Mouse (Mus musculus) heart, embryonic 11.5 days (tissue): ENCODE results near the gene Cdc42bpa. TPM values are rescaled to one million over a fixed set of nuclear protein-coding genes. Genes with fewer than 3 reads are reported as not detected.
"Not testable (repeated sequence)": the region's sequence is repeated elsewhere in the genome, so short reads cannot be mapped to it uniquely, and the experiment has no call there.

ENCODE experiments used
- ATAC-seq: fragments of 200-750 bp; cut with Nextera tagmentation; replicated peaks from 2 replicates; pipeline ENCODE4 v1.8.0; 2017; ENCODE audit warnings: moderate library complexity; ENCODE audit not compliant: insufficient number of reproducible peaks, low FRiP score, low TSS enrichment
- H3K27ac ChIP-seq: fragments of 300-500 bp; sonication (generic); 2 replicates; pipeline ENCODE4 v1.5.1; 2014; ENCODE audit warnings: mild to moderate bottlenecking, low read depth, low read length
- H3K27me3 ChIP-seq: fragments of 300-500 bp; sonication (generic); 2 replicates; pipeline ENCODE4 v1.6.1; 2014; ENCODE audit warnings: mild to moderate bottlenecking, low read length, mixed read lengths; ENCODE audit not compliant: control insufficient read depth, insufficient read depth
- H3K36me3 ChIP-seq: fragments of 300-500 bp; sonication (generic); 2 replicates; pipeline ENCODE4 v1.6.1; 2014; ENCODE audit warnings: mild to moderate bottlenecking, low read length, moderate library complexity, mixed read lengths; ENCODE audit not compliant: control insufficient read depth, insufficient read depth
- H3K4me1 ChIP-seq: fragments of 300-500 bp; sonication (generic); 2 replicates; pipeline ENCODE4 v1.6.1; 2014; ENCODE audit warnings: low read length; ENCODE audit not compliant: control insufficient read depth, insufficient read depth
- H3K4me2 ChIP-seq: fragments of 300-500 bp; sonication (generic); 2 replicates; pipeline ENCODE4 v1.6.1; 2014; ENCODE audit warnings: mild to moderate bottlenecking, moderate library complexity
- H3K4me3 ChIP-seq: fragments of 300-500 bp; sonication (generic); 2 replicates; pipeline ENCODE4 v1.5.1; 2014; ENCODE audit warnings: low read depth, low read length
- H3K9ac ChIP-seq: fragments of 300-500 bp; sonication (generic); 2 replicates; pipeline ENCODE4 v1.6.1; 2014; ENCODE audit warnings: mild to moderate bottlenecking, low read depth, low read length, moderate library complexity
- H3K9me3 ChIP-seq: fragments of 300-500 bp; sonication (generic); replicated peaks from 2 replicates; pipeline ENCODE4 v1.6.1; 2016; ENCODE audit warnings: low read length; ENCODE audit not compliant: control insufficient read depth
- WGBS: fragments of 180-500 bp; shearing (Covaris S2); extraction: QIAGEN DNeasy Blood & Tissue Kit; methylation state at CpG from one replicate; pipeline ENCODE4 v1.1.7; 2014; ENCODE audit not compliant: insufficient replicate concordance; 5-methylcytosine and 5-hydroxymethylcytosine counted together
- polyA plus RNA-seq: library from polyadenylated mRNA; unstranded; fragments of >200 nt; fragmentation: Nextera tagmentation; extraction: Ambion mirVana; gene quantifications from 2 replicates; pipeline ENCODE4 v1.2.1, GENCODE M21; 2014

The Cdc42bpa gene
- polyA plus RNA-seq, 1 experiment from 2014 or later = 13.5 TPM

GRCm38 (mm10) chr1:180008057-180008456, 47.8 kb downstream of the Cdc42bpa start:
- Histone ChIP-seq H3K4me2 (no peak overlapping the region), H3K9ac (no peak overlapping the region), H3K4me3 (no peak overlapping the region), H3K4me1 (no peaks in the 10 kb centered on the region), H3K9me3 (no peaks in the 10 kb centered on the region), H3K27me3 (no peaks in the 10 kb centered on the region), H3K36me3 (no peaks in the 10 kb centered on the region), H3K27ac (no peak overlapping the region)
- ATAC-seq = no peak

- Histone ChIP-seq H3K9me3 (no peaks in the 10 kb centered on the region), H3K36me3 (no peaks in the 10 kb centered on the region), H3K4me3 (no peak overlapping the region), H3K4me2 (no peak overlapping the region), H3K27me3 (no peaks in the 10 kb centered on the region), H3K9ac (no peak overlapping the region), H3K27ac (no peak overlapping the region), H3K4me1 (no peaks in the 10 kb centered on the region)
- 82% methylated on average over 4 of the region's 4 CpGs for WGBS
- ATAC-seq = no peak
Measured at GRCm38 (mm10) chr1:180013479-180013878, 53.2 kb downstream of the Cdc42bpa start.

- H3K4me3 ChIP-seq = no peak overlapping the region
- ATAC-seq = no peak
- H3K36me3 ChIP-seq = no peaks in the 10 kb centered on the region
- WGBS = 82% methylated on average over 2 of the region's 2 CpGs
- no peak overlapping the region for H3K9ac ChIP-seq
- H3K9me3 ChIP-seq = no peaks in the 10 kb centered on the region
- H3K27ac ChIP-seq = no peak overlapping the region
- no peak overlapping the region for H3K4me2 ChIP-seq
- no peaks in the 10 kb centered on the region for H3K27me3 ChIP-seq
- peaks cover 8% of the 10 kb centered on the region for H3K4me1 ChIP-seq
Measured at GRCm38 (mm10) chr1:180018218-180018617, 57.9 kb downstream of the Cdc42bpa start.

- Histone ChIP-seq H3K9me3 (no peaks in the 10 kb centered on the region), H3K27me3 (no peaks in the 10 kb centered on the region), H3K27ac (no peak overlapping the region; the same call in 1 of the 2 replicates), H3K9ac (no peak overlapping the region), H3K4me2 (no peak overlapping the region), H3K4me1 (peaks cover 8% of the 10 kb centered on the region), H3K4me3 (no peak overlapping the region), H3K36me3 (no peaks in the 10 kb centered on the region)
- ATAC-seq = no peak
- 52% methylated on average over 11 of the region's 11 CpGs for WGBS
Measured at GRCm38 (mm10) chr1:180021463-180022296, 61.4 kb downstream of the Cdc42bpa start.

GRCm38 (mm10) chr1:180023512-180023911, 63.2 kb downstream of the Cdc42bpa start:
- H3K27me3 ChIP-seq = no peaks in the 10 kb centered on the region
- no peak overlapping the region for H3K27ac ChIP-seq
- no peak overlapping the region for H3K9ac ChIP-seq
- H3K4me2 ChIP-seq = no peak overlapping the region
- 82% methylated on average over 5 of the region's 5 CpGs for WGBS
- H3K9me3 ChIP-seq = no peaks in the 10 kb centered on the region
- H3K4me3 ChIP-seq = no peak overlapping the region
- no peak for ATAC-seq
- H3K4me1 ChIP-seq = peaks cover 8% of the 10 kb centered on the region
- no peaks in the 10 kb centered on the region for H3K36me3 ChIP-seq

GRCm38 (mm10) chr1:180029863-180030262, 69.6 kb downstream of the Cdc42bpa start:
- not testable (repeated sequence) for H3K9me3 ChIP-seq, ATAC-seq, H3K27me3 ChIP-seq, H3K4me1 ChIP-seq, H3K27ac ChIP-seq, H3K4me3 ChIP-seq, H3K36me3 ChIP-seq, H3K9ac ChIP-seq, H3K4me2 ChIP-seq
- 85% methylated on average over 5 of the region's 5 CpGs for WGBS

GRCm38 (mm10) chr1:180030631-180031365, 70.5 kb downstream of the Cdc42bpa start:
- Histone ChIP-seq H3K9ac (no peak overlapping the region), H3K27ac (no peak overlapping the region; the same call in 1 of the 2 replicates), H3K9me3 (no peaks in the 10 kb centered on the region), H3K4me1 (no peaks in the 10 kb centered on the region), H3K4me3 (no peak overlapping the region), H3K36me3 (no peaks in the 10 kb centered on the region), H3K4me2 (no peak overlapping the region), H3K27me3 (no peaks in the 10 kb centered on the region)
- 70% methylated on average over 8 of the region's 8 CpGs for WGBS
- ATAC-seq = no peak

GRCm38 (mm10) chr1:180031705-180032548, 71.7 kb downstream of the Cdc42bpa start:
- no peak overlapping the region for H3K9ac ChIP-seq
- no peak overlapping the region for H3K4me2 ChIP-seq

More at GRCm38 (mm10) chr1:180031705-180032548, 71.7 kb downstream of the Cdc42bpa start:
- Histone ChIP-seq H3K9me3 (no peaks in the 10 kb centered on the region), H3K27ac (no peak overlapping the region), H3K4me1 (no peaks in the 10 kb centered on the region), H3K27me3 (no peaks in the 10 kb centered on the region), H3K36me3 (no peaks in the 10 kb centered on the region), H3K4me3 (no peak overlapping the region)
- ATAC-seq = no peak
- 86% methylated on average over 5 of the region's 5 CpGs for WGBS
